Mouse (Mus musculus): ENCODE data around the gene Zdhhc7.

The Zdhhc7 gene

DNA sequence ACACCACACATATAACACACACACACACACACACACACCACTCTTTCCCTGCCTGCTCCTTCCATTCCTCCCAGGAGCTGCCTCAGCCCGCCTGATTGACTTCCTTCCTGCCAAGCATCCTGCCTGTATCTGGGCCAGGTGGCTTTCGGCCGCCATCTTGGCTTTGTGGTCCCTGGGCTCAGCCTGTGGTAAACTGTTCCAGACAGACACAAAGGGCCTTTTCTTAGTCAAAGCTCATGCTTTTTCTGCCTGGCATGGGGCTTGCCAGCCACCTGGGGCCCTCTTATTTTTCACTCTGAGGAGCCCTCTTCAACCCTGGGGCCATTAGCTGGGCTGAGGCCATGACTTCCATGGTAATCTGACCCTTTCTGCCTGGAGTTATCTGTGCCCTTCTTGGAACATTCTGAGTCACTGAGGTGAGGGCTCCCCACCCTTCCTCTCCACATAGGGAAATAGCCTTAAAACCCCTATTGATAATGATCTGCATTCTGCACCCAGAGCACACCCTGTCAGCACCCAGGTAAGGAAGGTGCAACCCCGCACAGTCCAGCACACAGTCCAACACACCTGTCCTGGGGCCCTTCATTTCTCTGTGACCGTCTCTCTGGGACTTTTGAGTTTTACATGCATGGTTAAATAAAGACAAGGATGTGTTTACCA lies 68.6 kb downstream of the Zdhhc7 start:
- DNase-seq = no peak

Measured in kidney, postnatal 4 days (tissue).